Mouse (Mus musculus): ENCODE data around the gene Sft2d1. TPM values are rescaled to one million over a fixed set of nuclear protein-coding genes. Genes with fewer than 3 reads are reported as not detected.

The Sft2d1 gene
- polyA plus RNA-seq, 1 experiment from 2014 or later: 109 TPM

DNA sequence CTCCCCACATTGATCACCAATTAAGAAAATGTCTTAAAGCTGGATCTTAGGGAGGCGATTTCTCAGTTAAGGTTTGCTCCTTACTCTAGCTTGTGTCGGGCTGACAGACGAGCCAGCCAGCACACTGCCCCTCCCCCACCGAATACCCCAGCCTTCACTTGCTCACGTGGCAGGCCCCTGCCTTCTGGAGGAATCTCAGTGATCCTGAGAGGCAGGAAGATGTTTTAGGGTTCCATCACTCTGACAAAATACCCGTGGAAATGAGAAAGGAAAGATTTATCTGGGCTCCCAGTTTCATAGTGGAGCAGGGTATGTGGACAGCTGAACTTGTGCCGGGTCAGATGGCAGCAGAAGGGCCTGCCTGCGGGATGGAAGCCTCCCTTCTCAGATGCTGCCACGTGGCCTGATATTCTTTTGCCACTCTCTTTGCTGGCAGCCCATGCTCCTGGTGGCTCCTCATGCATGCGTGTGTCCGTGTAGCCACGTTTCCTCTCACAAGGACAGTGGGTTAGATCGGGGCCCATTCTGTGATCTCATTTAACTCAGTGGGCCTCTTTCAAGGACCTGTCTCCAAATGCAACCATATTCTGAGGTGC, 59.8 kb downstream of the Sft2d1 start:
- Histone ChIP-seq H3K27me3 (replicated peaks) (no peaks in the 10 kb centered on the region), H3K4me1 (peaks cover 50% of the 10 kb centered on the region)
- 28% methylated on average over 13 of the region's 13 CpGs for WGBS

DNA sequence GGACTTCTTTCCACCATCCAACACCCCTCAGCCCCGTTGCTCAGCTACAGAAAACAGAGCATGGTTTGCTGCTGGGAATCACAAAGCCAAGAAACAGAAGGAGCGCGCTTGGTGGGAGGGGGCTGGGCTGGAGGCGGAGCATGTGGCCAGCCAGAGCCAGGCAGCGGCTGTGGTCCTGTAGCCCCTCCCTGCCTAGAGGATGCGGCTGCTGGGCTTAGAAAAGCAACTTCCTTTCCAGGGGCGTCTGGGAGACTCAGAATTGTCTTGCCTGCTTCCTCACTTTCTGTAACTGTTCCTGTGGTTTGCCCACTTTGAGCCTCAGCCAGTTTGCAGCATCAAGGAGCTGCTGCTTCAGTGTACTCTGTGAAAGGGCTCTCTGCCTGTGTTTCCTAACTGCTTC, 60.9 kb downstream of the Sft2d1 start:
- Histone ChIP-seq H3K4me3 (peak overlapping the region; percentile 29), H3K9me3 (no peaks in the 10 kb centered on the region), H3K9ac (peak overlapping the region; percentile 65), H3K4me1 (peaks cover 52% of the 10 kb centered on the region), H3K27me3 (replicated peaks) (no peaks in the 10 kb centered on the region), H3K4me2 (replicated peaks) (peak overlapping the region; percentile 63), H3K36me3 (no peaks in the 10 kb centered on the region), H3K27ac (peak overlapping the region; percentile 96)
- 1% methylated on average over 7 of the region's 7 CpGs for WGBS
- ATAC-seq (ENCODE audit: low FRiP score, low read depth): peak; percentile 82

More for the DNA sequence above, 59.8 kb downstream of the Sft2d1 start:
- no peaks in the 10 kb centered on the region for H3K9me3 ChIP-seq
- 0 out of 2 replicates have a peak overlapping the region, but pooled peaks have one; percentile 0 for H3K9ac ChIP-seq
- no peak overlapping the region for H3K4me3 ChIP-seq
- no peaks in the 10 kb centered on the region for H3K36me3 ChIP-seq
- no peak for ATAC-seq (ENCODE audit: low FRiP score, low read depth)
- H3K27ac ChIP-seq: peak overlapping the region; percentile 96; the same call in 1 of the 2 replicates
- H3K4me2 ChIP-seq (replicated peaks): peak overlapping the region; percentile 63; the same call in 1 of the 2 replicates

DNA sequence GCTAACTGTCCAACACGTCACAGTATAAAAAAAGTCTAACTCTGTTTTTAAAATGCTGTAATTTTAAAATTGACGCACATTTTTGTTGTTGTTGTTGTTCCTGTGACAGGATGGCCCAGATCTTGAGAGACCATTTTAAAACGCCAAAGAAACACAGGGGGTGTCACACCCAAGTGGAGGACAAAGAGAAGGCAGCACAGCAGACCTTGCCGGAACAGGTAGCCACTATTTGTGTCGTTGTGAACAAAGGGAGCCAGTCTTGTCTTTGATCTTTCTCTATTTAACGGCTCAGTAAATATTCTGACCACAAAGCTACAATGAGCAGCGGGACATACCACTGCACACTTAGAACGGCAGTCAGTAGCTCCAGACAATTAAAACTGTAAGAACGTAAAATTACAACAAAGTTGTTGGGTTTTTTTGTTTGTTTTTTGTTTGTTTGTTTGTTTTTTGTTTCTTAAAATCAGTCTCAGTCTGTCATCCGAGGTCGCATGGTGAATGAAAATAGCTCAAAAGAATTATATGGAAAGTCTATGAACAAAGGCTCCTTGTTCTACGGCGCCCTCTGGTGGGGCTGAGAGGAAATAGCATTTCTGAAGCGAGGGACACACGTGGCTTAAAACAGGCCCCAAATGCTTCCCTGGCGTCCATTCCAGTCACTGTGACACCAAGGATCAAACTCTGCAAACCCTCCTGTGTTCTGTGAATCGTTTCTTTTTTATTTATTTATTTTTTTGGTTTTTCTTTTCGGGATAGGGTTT, 61.6 kb downstream of the Sft2d1 start:
- no peaks in the 10 kb centered on the region for H3K9me3 ChIP-seq
- WGBS: 1% methylated on average over 18 of the region's 18 CpGs

More for the DNA sequence above, 61.6 kb downstream of the Sft2d1 start:
- Histone ChIP-seq H3K27ac (peak overlapping the region; percentile 96), H3K4me1 (peaks cover 46% of the 10 kb centered on the region), H3K27me3 (replicated peaks) (no peaks in the 10 kb centered on the region), H3K36me3 (no peaks in the 10 kb centered on the region), H3K4me3 (peak overlapping the region; percentile 29), H3K4me2 (replicated peaks) (peak overlapping the region; percentile 63), H3K9ac (peak overlapping the region; percentile 65)
- peak; percentile 36 for ATAC-seq (ENCODE audit: low FRiP score, low read depth)

Other genes with a start within 250 kb of the Sft2d1 start
- gene Gm49673, start 163.3 kb upstream of the Sft2d1 start, polyA plus RNA-seq (2016; fragmentation: Nextera tagmentation; extraction: Ambion mirVana): 0.30 TPM in 1 of 2 replicates, not detected in the other
- 14.8 and 15.6 TPM in 2 replicates for gene Rnaset2a, start 163.0 kb upstream of the Sft2d1 start, polyA plus RNA-seq (2016; fragmentation: Nextera tagmentation; extraction: Ambion mirVana)
- 34.5 and 37.2 TPM in 2 replicates for gene Fgfr1op, start 145.6 kb upstream of the Sft2d1 start, polyA plus RNA-seq (2016; fragmentation: Nextera tagmentation; extraction: Ambion mirVana)
- not detected in 2 replicates for gene Ccr6, start 75.1 kb upstream of the Sft2d1 start, polyA plus RNA-seq (2016; fragmentation: Nextera tagmentation; extraction: Ambion mirVana)
- gene Mpc1, start 28.2 kb upstream of the Sft2d1 start, polyA plus RNA-seq (2016; fragmentation: Nextera tagmentation; extraction: Ambion mirVana): 162 and 168 TPM in 2 replicates
- gene Prr18, start 26.4 kb downstream of the Sft2d1 start, polyA plus RNA-seq (2016; fragmentation: Nextera tagmentation; extraction: Ambion mirVana): 4.0 and 5.2 TPM in 2 replicates
- 0.41 and 0.44 TPM in 2 replicates for gene T2, start 44.9 kb downstream of the Sft2d1 start, polyA plus RNA-seq (2016; fragmentation: Nextera tagmentation; extraction: Ambion mirVana)
- 1.3 and 2.0 TPM in 2 replicates for gene T, start 123.3 kb downstream of the Sft2d1 start, polyA plus RNA-seq (2016; fragmentation: Nextera tagmentation; extraction: Ambion mirVana)
- gene Pde10a, start 214.3 kb downstream of the Sft2d1 start, polyA plus RNA-seq (2016; fragmentation: Nextera tagmentation; extraction: Ambion mirVana): 11.4 and 15.2 TPM in 2 replicates